Mouse (Mus musculus): Measurements from ENCODE around the gene Cmtm2a. TPM values are rescaled to one million over a fixed set of nuclear protein-coding genes. Genes with fewer than 3 reads are reported as not detected.
A peak's percentile ranks its signal among the peaks of the same experiment; 100 is the strongest.
"Not testable (repeated sequence)": the region's sequence is repeated elsewhere in the genome, so short reads cannot be mapped to it uniquely, and the experiment has no call there.

The Cmtm2a gene
- total and polyA plus RNA-seq, 2 experiments: not detected

- H3K27ac ChIP-seq (replicated peaks; ENCODE audit: insufficient read depth, low read depth, low read length): no peak overlapping the region
These were observed 40.0 kb upstream of the Cmtm2a start for GRCm38 (mm10) chr8:104332665-104333631.

GRCm38 (mm10) chr8:104321930-104322329, 28.9 kb upstream of the Cmtm2a start, which contains the start of gene Cmtm2b:
Cmtm2b (plus strand) TSS chr8:104322230.
- H3K36me3 ChIP-seq (ENCODE audit: control insufficient read depth, insufficient read depth, low read length); H3K27me3 ChIP-seq (ENCODE audit: control insufficient read depth, insufficient read depth, low read length); H3K79me2 ChIP-seq (ENCODE audit: control insufficient read depth, insufficient read depth, low read length); H3K27ac ChIP-seq (replicated peaks; ENCODE audit: insufficient read depth, low read depth, low read length); DNase-seq (ENCODE audit: extremely low read depth, low read depth, low spot score); H3K4me1 ChIP-seq (ENCODE audit: control insufficient read depth, insufficient read depth, low read length); H3K4me3 ChIP-seq (ENCODE audit: insufficient read depth, low read depth, low read length); H3K9ac ChIP-seq (ENCODE audit: low read depth, low read length): not testable (repeated sequence)
- 88% methylated on average over 12 of the region's 12 CpGs for WGBS

More at GRCm38 (mm10) chr8:104332665-104333631, 40.0 kb upstream of the Cmtm2a start:
- H3K4me1 ChIP-seq (ENCODE audit: control insufficient read depth, insufficient read depth, low read length): no peaks in the 10 kb centered on the region
- 71% methylated on average over 5 of the region's 5 CpGs for WGBS
- no peaks in the 10 kb centered on the region for H3K79me2 ChIP-seq (ENCODE audit: control insufficient read depth, insufficient read depth, low read length)
- TF ChIP-seq CTCF (IDR thresholded peaks at IDR 0.05; ENCODE audit: low read depth, low read length) (no peak), POLR2A (IDR thresholded peaks at IDR 0.05; ENCODE audit: extremely low read depth, insufficient read depth, low read length) (no peak)
- no peaks in the 10 kb centered on the region for H3K27me3 ChIP-seq (ENCODE audit: control insufficient read depth, insufficient read depth, low read length)
- no peak overlapping the region for H3K9ac ChIP-seq (ENCODE audit: low read depth, low read length)
- no peak overlapping the region for H3K4me3 ChIP-seq (ENCODE audit: insufficient read depth, low read depth, low read length)
- no peak for DNase-seq (ENCODE audit: extremely low read depth, low read depth, low spot score)
- H3K36me3 ChIP-seq (ENCODE audit: control insufficient read depth, insufficient read depth, low read length): no peaks in the 10 kb centered on the region

- DNase-seq (ENCODE audit: extremely low read depth, low read depth, low spot score); H3K27ac ChIP-seq (replicated peaks; ENCODE audit: insufficient read depth, low read depth, low read length); H3K9ac ChIP-seq (ENCODE audit: low read depth, low read length); H3K79me2 ChIP-seq (ENCODE audit: control insufficient read depth, insufficient read depth, low read length); H3K36me3 ChIP-seq (ENCODE audit: control insufficient read depth, insufficient read depth, low read length); H3K4me1 ChIP-seq (ENCODE audit: control insufficient read depth, insufficient read depth, low read length); H3K4me3 ChIP-seq (ENCODE audit: insufficient read depth, low read depth, low read length); H3K27me3 ChIP-seq (ENCODE audit: control insufficient read depth, insufficient read depth, low read length): not testable (repeated sequence)
- WGBS: 84% methylated on average over 11 of the region's 11 CpGs
These were observed 28.3 kb upstream of the Cmtm2a start, which contains the start of gene Gm11020 for GRCm38 (mm10) chr8:104321267-104321666. Gm11020 (plus strand) TSS chr8:104321567.

- no peaks in the 10 kb centered on the region for H3K36me3 ChIP-seq (ENCODE audit: control insufficient read depth, insufficient read depth, low read length)
- no peaks in the 10 kb centered on the region for H3K4me1 ChIP-seq (ENCODE audit: control insufficient read depth, insufficient read depth, low read length)
- DNase-seq (ENCODE audit: extremely low read depth, low read depth, low spot score): no peak
- no peaks in the 10 kb centered on the region for H3K27me3 ChIP-seq (ENCODE audit: control insufficient read depth, insufficient read depth, low read length)
- no peak overlapping the region for H3K4me3 ChIP-seq (ENCODE audit: insufficient read depth, low read depth, low read length)
- H3K27ac ChIP-seq (replicated peaks; ENCODE audit: insufficient read depth, low read depth, low read length): no peak overlapping the region
- H3K9ac ChIP-seq (ENCODE audit: low read depth, low read length): no peak overlapping the region
- peak; percentile 45 for TF ChIP-seq CTCF (IDR thresholded peaks at IDR 0.05; ENCODE audit: low read depth, low read length)
- no peak for TF ChIP-seq POLR2A (IDR thresholded peaks at IDR 0.05; ENCODE audit: extremely low read depth, insufficient read depth, low read length)
- 55% methylated on average over 4 of the region's 4 CpGs for WGBS
- H3K79me2 ChIP-seq (ENCODE audit: control insufficient read depth, insufficient read depth, low read length): no peaks in the 10 kb centered on the region
These were observed 20.3 kb upstream of the Cmtm2a start for GRCm38 (mm10) chr8:104313311-104313710.

- not testable (repeated sequence) for H3K4me1 ChIP-seq (ENCODE audit: control insufficient read depth, insufficient read depth, low read length); DNase-seq (ENCODE audit: extremely low read depth, low read depth, low spot score); H3K4me3 ChIP-seq (ENCODE audit: insufficient read depth, low read depth, low read length); H3K9ac ChIP-seq (ENCODE audit: low read depth, low read length); H3K36me3 ChIP-seq (ENCODE audit: control insufficient read depth, insufficient read depth, low read length); H3K27me3 ChIP-seq (ENCODE audit: control insufficient read depth, insufficient read depth, low read length); H3K79me2 ChIP-seq (ENCODE audit: control insufficient read depth, insufficient read depth, low read length); H3K27ac ChIP-seq (replicated peaks; ENCODE audit: insufficient read depth, low read depth, low read length)
- 91% methylated on average over 3 of the region's 3 CpGs for WGBS
These were observed 19.0 kb upstream of the Cmtm2a start for GRCm38 (mm10) chr8:104312023-104312422.

GRCm38 (mm10) chr8:104309441-104310155, 16.6 kb upstream of the Cmtm2a start, which contains the start of the genes Gm45711 and Cmtm1:
Gm45711 (minus strand) TSS chr8:104310081.
Cmtm1 (minus strand) TSS chr8:104310145.
- not testable (repeated sequence) for H3K79me2 ChIP-seq (ENCODE audit: control insufficient read depth, insufficient read depth, low read length); H3K4me3 ChIP-seq (ENCODE audit: insufficient read depth, low read depth, low read length); H3K36me3 ChIP-seq (ENCODE audit: control insufficient read depth, insufficient read depth, low read length); H3K4me1 ChIP-seq (ENCODE audit: control insufficient read depth, insufficient read depth, low read length); H3K9ac ChIP-seq (ENCODE audit: low read depth, low read length); H3K27me3 ChIP-seq (ENCODE audit: control insufficient read depth, insufficient read depth, low read length); H3K27ac ChIP-seq (replicated peaks; ENCODE audit: insufficient read depth, low read depth, low read length)
- DNase-seq (ENCODE audit: extremely low read depth, low read depth, low spot score): peak; percentile 20
- 73% methylated on average over 36 of the region's 36 CpGs for WGBS

GRCm38 (mm10) chr8:104308341-104308740, 15.4 kb upstream of the Cmtm2a start:
- H3K9ac ChIP-seq (ENCODE audit: low read depth, low read length); H3K79me2 ChIP-seq (ENCODE audit: control insufficient read depth, insufficient read depth, low read length); H3K4me3 ChIP-seq (ENCODE audit: insufficient read depth, low read depth, low read length); DNase-seq (ENCODE audit: extremely low read depth, low read depth, low spot score); H3K27ac ChIP-seq (replicated peaks; ENCODE audit: insufficient read depth, low read depth, low read length); H3K4me1 ChIP-seq (ENCODE audit: control insufficient read depth, insufficient read depth, low read length); H3K36me3 ChIP-seq (ENCODE audit: control insufficient read depth, insufficient read depth, low read length); H3K27me3 ChIP-seq (ENCODE audit: control insufficient read depth, insufficient read depth, low read length): not testable (repeated sequence)
- WGBS: 46% methylated on average over 6 of the region's 6 CpGs

Data from liver, adult 2 months (tissue).